In genomic region chr5:114922366-114922731, GRCm38 (mm10) we compare ENCODE assay signal across 1 mouse cellular context.
TF ChIP-seq lines count a peak whose summit lies in the region.

No protein-coding gene starts in this region.

TF ChIP-seq in MEL, 35 proteins besides CTCF, POLR2A, EP300 and RAD21 (continued from another document):
- TF ChIP-seq ETS1 (IDR thresholded peaks at IDR 0.05; ENCODE audit: low read depth, low read length) (no peak), CHD2 (IDR thresholded peaks at IDR 0.05; ENCODE audit: low read length) (no peak), USF1 (IDR thresholded peaks at IDR 0.05; ENCODE audit: low read depth, low read length) (no peak), MYC (IDR thresholded peaks at IDR 0.05; ENCODE audit: low read depth, low read length) (0 out of 2 replicates have a peak, but pooled peaks have one; percentile 14), GABPA (IDR thresholded peaks at IDR 0.05; ENCODE audit: low read depth, low read length) (no peak), MAFK (IDR thresholded peaks at IDR 0.05; ENCODE audit: borderline replicate concordance, low read depth, low read length) (no peak)
